Mouse (Mus musculus): Measurements from ENCODE around the gene Hist1h2af.
"Not testable (repeated sequence)": the region's sequence is repeated elsewhere in the genome, so short reads cannot be mapped to it uniquely, and the experiment has no call there.

Gene Hist1h2af

GRCm38 (mm10) chr13:23525901-23526300 lies 7.8 kb upstream of the Hist1h2af start:
- CTCF ChIA-PET, result interaction anchor here in 3 of 4 experiments (0.6 to 3.3 kb wide), 7 partner anchors 84 to 1641 kb away, joined by 3 to 37 read pairs (median 3); partner anchors contain the start of gene Abt1 (in 1 of the 3)
- POLR2A ChIA-PET, result interaction anchor here in 3 of 4 experiments (0.6 to 24.7 kb wide), 20 partner anchors 8 to 158 kb away, joined by 3 to 692 read pairs (median 9); partner anchors contain the start of genes Abt1 (in 2 of the 3), Hist1h1d (in 2 of the 3), Hist1h4f (in 2 of the 3) and Hist1h2ac (in 1 of the 3)

- CTCF ChIA-PET, result interaction anchor here in 2 of 4 experiments (1.1 to 3.3 kb wide), 4 partner anchors 84 to 125 kb away, joined by 3 to 37 read pairs (median 6); no protein-coding TSS in a partner anchor
- POLR2A ChIA-PET, result interaction anchor here in 3 of 4 experiments (0.8 to 24.7 kb wide), 20 partner anchors 8 to 158 kb away, joined by 3 to 692 read pairs (median 8); partner anchors contain the start of genes Hist1h1d (in 2 of the 3), Hist1h4f (in 2 of the 3), Abt1 (in 1 of the 3) and Hist1h2ac (in 1 of the 3)
Observed at GRCm38 (mm10) chr13:23526312-23526711, 7.4 kb upstream of the Hist1h2af start.

- CTCF ChIA-PET, result interaction anchor here in 2 of 4 experiments (0.6 to 2.4 kb wide), 3 partner anchors 69 to 128 kb away, joined by 4 to 11 read pairs (median 6); no protein-coding TSS in a partner anchor
- POLR2A ChIA-PET, result interaction anchor here (0.5 to 24.7 kb wide), 42 partner anchors 12 to 1610 kb away, joined by 3 to 692 read pairs (median 9); partner anchors contain the start of genes Abt1 (in 2 of the 4), Hist1h1d (in 2 of the 4), Hist1h2ae (in 2 of the 4) and Hist1h2bg (in 2 of the 4)
Observed at GRCm38 (mm10) chr13:23529005-23529404, 4.7 kb upstream of the Hist1h2af start.

GRCm38 (mm10) chr13:23529480-23530165 lies 4.1 kb upstream of the Hist1h2af start:
- ChIA-PET CTCF (interaction anchor here in 2 of 4 experiments (0.6 to 2.4 kb wide), 2 partner anchors 69 to 128 kb away, joined by 6 to 11 read pairs; no protein-coding TSS in a partner anchor), POLR2A (interaction anchor here (0.5 to 24.7 kb wide), 77 partner anchors 12 to 1611 kb away, joined by 3 to 692 read pairs (median 9); partner anchors contain the start of genes Hist1h4f (in 3 of the 4), Abt1 (in 2 of the 4), Hist1h1d (in 2 of the 4) and Hist1h2ac (in 2 of the 4))

GRCm38 (mm10) chr13:23530181-23530900 lies 3.4 kb upstream of the Hist1h2af start:
- POLR2A ChIA-PET, result interaction anchor here (0.5 to 24.7 kb wide), 158 partner anchors 8 to 1813 kb away, joined by 3 to 692 read pairs (median 5); partner anchors contain the start of genes Hist1h4d (in 4 of the 4), Hist1h2ac (in 3 of the 4), Hist1h2ae (in 3 of the 4) and Hist1h2ag (in 3 of the 4)
- CTCF ChIA-PET, result interaction anchor here in 1 of 4 experiments (2.4 kb wide), 1 partner anchor 129 kb away, joined by 11 read pairs; no protein-coding TSS in a partner anchor

- ChIA-PET POLR2A (interaction anchor here (0.5 to 24.7 kb wide), 164 partner anchors 8 to 1814 kb away, joined by 3 to 692 read pairs (median 5); partner anchors contain the start of genes Hist1h4d (in 4 of the 4), Hist1h2ac (in 3 of the 4), Hist1h2ae (in 3 of the 4) and Hist1h2ag (in 3 of the 4)), CTCF (interaction anchor here in 1 of 4 experiments (2.4 kb wide), 1 partner anchor 130 kb away, joined by 11 read pairs; no protein-coding TSS in a partner anchor)
Observed at GRCm38 (mm10) chr13:23530901-23531875, 2.5 kb upstream of the Hist1h2af start, which contains the start of gene Hist1h4h. Gene Hist1h4h, plus strand, starts transcription at chr13:23531050.

- ChIA-PET CTCF (no interaction called here), POLR2A (interaction anchor here (0.7 to 24.7 kb wide), 55 partner anchors 9 to 234 kb away, joined by 3 to 692 read pairs (median 16); partner anchors contain the start of genes Hist1h4f (in 4 of the 4), Hist1h2ad (in 3 of the 4), Hist1h2ae (in 3 of the 4) and Hist1h2bf (in 3 of the 4))
Observed at GRCm38 (mm10) chr13:23532262-23533075, 1.2 kb upstream of the Hist1h2af start.

- ChIA-PET POLR2A (interaction anchor here (0.5 to 24.7 kb wide), 102 partner anchors 7 to 1824 kb away, joined by 3 to 692 read pairs (median 6); partner anchors contain the start of genes Hist1h4f (in 4 of the 4), Hist1h1a (in 3 of the 4), Hist1h2ac (in 3 of the 4) and Hist1h2ae (in 3 of the 4)), CTCF (interaction anchor here in 2 of 4 experiments (0.6 to 0.7 kb wide), 2 partner anchors 37 to 133 kb away, joined by 3 read pairs; partner anchors contain the start of genes Hist1h2ae (in 1 of the 2) and Hist1h2bg (in 1 of the 2))
Observed at GRCm38 (mm10) chr13:23534368-23535131, 844 bp downstream of the Hist1h2af start.

- CTCF ChIA-PET, result not testable (repeated sequence)
- POLR2A ChIA-PET, result interaction anchor here (0.5 to 24.7 kb wide), 57 partner anchors 9 to 1492 kb away, joined by 3 to 692 read pairs (median 8); partner anchors contain the start of genes Hist1h4f (in 4 of the 4), Hist1h2ae (in 3 of the 4), Hist1h2bg (in 3 of the 4) and Hist1h2bj (in 3 of the 4)
Observed at GRCm38 (mm10) chr13:23535137-23536075, 1.7 kb downstream of the Hist1h2af start, which contains the start of gene Hist1h3g. Gene Hist1h3g, plus strand, starts transcription at chr13:23535422.

GRCm38 (mm10) chr13:23536076-23536822 lies 2.5 kb downstream of the Hist1h2af start:
- ChIA-PET CTCF (interaction anchor here in 2 of 4 experiments (0.6 to 1.4 kb wide), 3 partner anchors 134 to 136 kb away, joined by 3 read pairs; no protein-coding TSS in a partner anchor), POLR2A (interaction anchor here (0.5 to 24.7 kb wide), 40 partner anchors 8 to 1671 kb away, joined by 3 to 692 read pairs (median 5); partner anchors contain the start of genes Hist1h4f (in 4 of the 4), Hist1h2ae (in 3 of the 4), Hist1h2bg (in 3 of the 4) and Hist1h4d (in 3 of the 4))

- POLR2A ChIA-PET, result interaction anchor here in 3 of 4 experiments (0.8 to 24.7 kb wide), 36 partner anchors 9 to 1493 kb away, joined by 3 to 692 read pairs (median 4); partner anchors contain the start of genes Hist1h2ae (in 3 of the 3), Hist1h2bg (in 3 of the 3), Hist1h4d (in 3 of the 3) and Hist1h4f (in 3 of the 3)
Observed at GRCm38 (mm10) chr13:23537006-23537710, 3.5 kb downstream of the Hist1h2af start.

GRCm38 (mm10) chr13:23538249-23538648 lies 4.5 kb downstream of the Hist1h2af start:
- POLR2A ChIA-PET, result interaction anchor here in 3 of 4 experiments (0.6 to 24.7 kb wide), 28 partner anchors 7 to 1494 kb away, joined by 3 to 692 read pairs (median 4); partner anchors contain the start of genes Hist1h2ae (in 3 of the 3), Hist1h2bg (in 3 of the 3), Hist1h4d (in 3 of the 3) and Hist1h4f (in 3 of the 3)
- CTCF ChIA-PET, result no interaction called here

More at GRCm38 (mm10) chr13:23537006-23537710, 3.5 kb downstream of the Hist1h2af start:
- CTCF ChIA-PET, result interaction anchor here in 1 of 4 experiments (1.4 kb wide), 1 partner anchor 135 kb away, joined by 3 read pairs; no protein-coding TSS in a partner anchor
